Mouse (Mus musculus): Measurements from ENCODE around the gene Strip1. TPM values are rescaled to one million over a fixed set of nuclear protein-coding genes. Genes with fewer than 3 reads are reported as not detected.

The Strip1 gene
- total RNA-seq, 2 experiments from 2014 or later: 5.0 to 8.6 TPM

DNA sequence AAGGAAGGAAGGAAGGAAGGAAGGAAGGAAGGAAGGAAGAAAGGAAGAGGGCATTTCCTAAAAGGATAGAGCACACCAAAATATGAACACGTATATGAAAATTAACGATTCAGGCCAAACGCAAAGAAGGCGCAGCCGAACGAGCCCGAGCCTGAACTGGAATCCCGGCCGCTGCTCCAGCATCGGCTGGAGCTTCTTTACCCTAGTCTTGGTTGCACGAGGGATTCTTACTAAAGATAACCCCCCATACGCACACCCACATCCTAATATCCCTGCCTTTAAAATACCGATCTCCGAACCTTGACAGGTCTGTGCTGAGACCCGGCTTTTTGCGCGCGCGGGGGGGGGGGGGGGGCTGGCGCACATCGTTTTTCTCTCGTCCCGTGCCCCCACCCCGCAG lies 34.4 kb downstream of the Strip1 start:
- ATAC-seq (replicated peaks; ENCODE audit: low FRiP score, poor library complexity, severe bottlenecking): no peak

DNA sequence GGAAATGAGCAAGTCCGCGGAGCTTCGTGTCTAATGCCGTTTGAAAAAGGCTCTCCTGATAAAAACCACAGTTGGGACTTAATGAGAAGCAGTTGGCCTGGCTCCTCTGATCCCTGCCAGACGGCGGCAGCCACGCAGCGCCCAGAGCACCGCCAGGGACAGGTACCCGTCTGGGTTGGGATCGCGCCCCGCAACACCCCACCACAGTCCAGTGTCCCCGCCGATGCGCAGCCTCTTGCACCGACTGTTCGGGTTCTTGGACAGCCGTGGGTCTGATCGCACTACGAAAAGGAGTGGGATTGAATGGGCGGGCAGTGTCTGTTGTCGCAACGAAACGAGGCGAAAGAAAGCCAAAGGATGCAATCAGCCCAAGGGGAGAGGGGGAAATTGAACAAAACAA lies 34.9 kb downstream of the Strip1 start:
- no peak for ATAC-seq (replicated peaks; ENCODE audit: low FRiP score, poor library complexity, severe bottlenecking)

DNA sequence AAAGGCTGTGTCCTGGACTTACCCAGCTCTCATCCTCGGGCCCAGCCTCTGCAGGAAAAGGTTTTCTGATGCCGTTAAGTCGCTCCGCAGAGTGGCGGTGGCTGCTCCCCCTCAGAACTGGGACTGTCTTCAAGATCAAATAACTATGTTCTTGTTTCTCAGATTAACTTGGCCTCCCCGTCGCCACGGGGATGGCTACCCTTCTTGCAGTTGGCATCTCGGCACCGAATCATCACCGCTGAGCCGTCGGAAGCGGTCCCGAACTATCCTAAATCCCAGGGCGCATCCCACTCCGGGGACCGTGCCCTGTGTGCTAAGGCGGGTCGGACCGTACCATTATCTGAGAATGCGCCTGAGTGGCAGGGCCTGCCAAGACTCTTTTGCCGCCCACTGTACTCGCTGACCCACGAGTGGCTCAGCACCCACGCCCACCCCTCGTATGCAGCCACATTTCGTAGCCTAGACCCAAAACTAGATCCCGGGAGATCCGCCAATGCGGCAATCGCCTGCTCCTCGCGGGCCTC lies 35.5 kb downstream of the Strip1 start:
- 0 out of 2 replicates have a peak, but pooled peaks have one; percentile 23 for ATAC-seq (replicated peaks; ENCODE audit: low FRiP score, poor library complexity, severe bottlenecking)

DNA sequence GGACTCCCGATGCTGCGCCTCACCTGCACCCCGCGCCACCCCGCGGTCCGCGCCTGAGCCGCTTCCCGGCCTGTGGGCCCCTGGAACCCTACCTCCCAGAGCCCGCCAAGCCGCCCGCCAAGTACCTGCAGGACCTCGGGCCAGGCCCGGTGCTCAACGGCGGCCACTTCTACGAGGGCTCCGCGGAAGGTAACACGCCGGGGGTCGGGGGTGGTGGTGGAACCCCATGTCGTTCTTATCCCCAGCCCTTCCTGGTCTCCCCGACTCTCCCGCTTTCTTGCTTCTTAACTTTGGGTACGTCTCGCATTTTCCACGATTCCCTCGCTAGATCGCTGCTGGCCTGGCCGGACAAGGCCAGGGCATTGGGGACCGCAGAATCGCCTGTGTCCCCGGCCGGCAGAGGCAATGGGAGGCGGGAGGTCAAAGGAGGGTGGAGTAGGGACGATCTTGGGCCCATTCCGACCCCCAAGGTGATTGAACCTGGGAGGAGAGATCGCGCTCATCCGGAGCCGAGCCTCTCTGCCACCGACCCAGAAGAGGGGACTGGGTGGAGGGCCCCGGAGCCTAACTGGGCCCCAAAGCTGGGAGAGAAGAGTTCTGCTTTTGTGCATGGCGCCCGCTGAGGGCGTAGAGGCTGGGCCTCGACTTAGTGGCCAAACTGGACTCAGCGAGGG lies 36.1 kb downstream of the Strip1 start:
- no peak for ATAC-seq (replicated peaks; ENCODE audit: low FRiP score, poor library complexity, severe bottlenecking)

DNA sequence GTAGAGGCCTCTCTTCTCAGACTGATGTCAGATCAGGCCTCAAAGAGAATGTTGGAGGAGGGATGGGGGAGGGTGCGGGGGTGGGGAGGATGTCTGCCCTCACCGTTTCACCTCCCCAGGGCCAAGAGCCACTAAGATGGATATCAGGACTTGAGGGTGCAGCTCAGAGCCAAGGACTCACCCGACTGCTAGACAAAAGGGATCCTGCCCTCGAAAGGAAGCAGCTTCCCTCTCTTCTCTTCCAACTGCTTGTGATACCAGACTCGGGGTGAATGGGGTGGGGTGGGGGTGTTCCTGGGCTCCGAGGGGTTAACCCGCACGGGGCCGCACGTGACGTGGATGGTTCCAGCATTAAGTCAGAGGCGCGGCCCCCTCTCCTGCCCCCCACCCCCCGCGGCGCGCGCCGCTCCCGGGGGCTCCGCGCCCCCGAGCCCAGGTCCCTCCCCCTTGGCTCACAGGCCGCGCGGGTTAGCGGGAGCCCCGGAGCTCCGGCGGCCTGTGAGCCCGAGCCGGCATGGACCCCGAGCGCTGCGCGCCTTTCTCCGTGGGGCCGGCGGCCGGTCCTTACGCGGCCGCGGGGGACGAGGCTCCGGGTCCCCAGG lies 36.7 kb downstream of the Strip1 start, which contains the start of gene Alx3:
Gene Alx3 (plus strand): TSS at position 370 of the 602 bp plus-strand sequence.
- ATAC-seq (replicated peaks; ENCODE audit: low FRiP score, poor library complexity, severe bottlenecking): no peak

DNA sequence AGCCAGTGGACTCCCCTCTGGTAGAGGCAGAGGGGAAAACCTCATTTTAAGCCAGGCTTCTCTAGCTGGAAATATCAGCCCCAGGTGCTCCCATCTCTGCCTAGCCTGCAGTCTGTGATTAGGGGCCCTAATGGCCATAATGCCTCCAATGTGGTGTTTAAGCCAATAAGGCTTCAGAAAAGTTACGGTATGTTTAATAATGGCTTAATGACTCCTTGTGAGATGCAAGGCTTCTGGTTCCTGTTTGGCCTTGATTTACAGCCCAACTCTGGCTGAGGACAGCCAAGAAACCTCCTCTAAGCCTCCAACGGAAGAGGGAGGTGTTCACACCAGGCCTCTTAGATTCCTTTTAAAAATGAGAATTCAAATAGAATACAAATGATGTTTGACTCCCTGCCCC lies 37.9 kb downstream of the Strip1 start:
- ATAC-seq (replicated peaks; ENCODE audit: low FRiP score, poor library complexity, severe bottlenecking): no peak

DNA sequence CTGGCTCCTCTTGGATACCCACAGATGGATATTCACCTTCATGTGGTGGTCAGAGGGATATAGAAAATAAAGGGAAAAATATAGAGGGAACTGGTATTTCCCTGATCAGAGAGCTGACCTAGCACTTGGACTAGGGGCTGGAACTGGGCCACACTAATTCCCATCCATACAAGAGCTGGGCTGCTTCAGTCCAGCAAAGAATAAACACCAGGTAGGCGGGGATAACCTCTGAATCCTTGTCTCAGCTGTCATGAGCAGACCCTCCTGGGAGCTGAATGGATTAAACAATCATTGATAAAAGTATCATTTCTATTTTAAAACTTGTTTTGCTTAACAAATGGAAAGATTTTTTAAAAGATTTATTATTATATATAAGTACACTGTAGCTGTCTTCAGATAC lies 39.9 kb downstream of the Strip1 start:
- ATAC-seq (replicated peaks; ENCODE audit: low FRiP score, poor library complexity, severe bottlenecking): no peak

DNA sequence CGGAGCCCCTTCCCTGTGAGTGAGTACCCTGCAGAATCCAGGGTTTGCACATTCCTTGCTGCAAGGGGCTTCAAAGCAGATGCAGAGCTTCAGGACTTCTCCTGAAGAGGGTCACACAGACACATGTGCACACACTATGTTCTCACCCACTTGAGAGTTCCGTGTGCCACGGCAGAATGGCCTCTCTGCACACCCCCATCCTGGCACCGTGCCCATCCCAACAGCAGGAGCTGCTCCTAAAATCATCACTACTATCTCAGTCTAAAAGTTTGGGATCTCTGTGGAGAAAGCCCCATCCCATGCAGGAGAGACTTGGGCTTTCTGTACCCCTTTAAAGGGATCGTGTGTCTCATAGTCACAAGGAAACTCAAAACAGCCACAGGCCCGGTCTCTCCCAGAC lies 45.0 kb downstream of the Strip1 start:
- ATAC-seq (replicated peaks; ENCODE audit: low FRiP score, poor library complexity, severe bottlenecking): no peak

DNA sequence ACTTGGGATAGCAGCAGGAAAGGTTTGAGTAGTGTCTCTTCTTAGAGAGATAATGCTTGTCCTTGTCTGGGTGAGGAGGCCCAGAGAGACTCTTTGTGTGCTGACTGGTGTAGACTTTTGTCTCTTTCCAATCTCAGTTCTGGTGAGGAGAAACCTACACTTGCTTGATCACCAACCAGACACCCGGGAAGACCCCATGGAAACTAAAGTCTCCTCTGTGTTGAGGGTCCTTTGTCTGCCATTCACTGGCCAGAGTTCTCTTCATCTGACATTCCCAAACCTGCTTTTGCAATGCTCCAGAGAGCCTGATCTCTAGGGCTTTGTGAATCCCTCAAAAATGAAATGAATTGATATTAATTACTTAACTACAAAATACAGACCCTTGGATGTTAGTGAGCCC lies 47.6 kb downstream of the Strip1 start:
- no peak for ATAC-seq (replicated peaks; ENCODE audit: low FRiP score, poor library complexity, severe bottlenecking)

DNA sequence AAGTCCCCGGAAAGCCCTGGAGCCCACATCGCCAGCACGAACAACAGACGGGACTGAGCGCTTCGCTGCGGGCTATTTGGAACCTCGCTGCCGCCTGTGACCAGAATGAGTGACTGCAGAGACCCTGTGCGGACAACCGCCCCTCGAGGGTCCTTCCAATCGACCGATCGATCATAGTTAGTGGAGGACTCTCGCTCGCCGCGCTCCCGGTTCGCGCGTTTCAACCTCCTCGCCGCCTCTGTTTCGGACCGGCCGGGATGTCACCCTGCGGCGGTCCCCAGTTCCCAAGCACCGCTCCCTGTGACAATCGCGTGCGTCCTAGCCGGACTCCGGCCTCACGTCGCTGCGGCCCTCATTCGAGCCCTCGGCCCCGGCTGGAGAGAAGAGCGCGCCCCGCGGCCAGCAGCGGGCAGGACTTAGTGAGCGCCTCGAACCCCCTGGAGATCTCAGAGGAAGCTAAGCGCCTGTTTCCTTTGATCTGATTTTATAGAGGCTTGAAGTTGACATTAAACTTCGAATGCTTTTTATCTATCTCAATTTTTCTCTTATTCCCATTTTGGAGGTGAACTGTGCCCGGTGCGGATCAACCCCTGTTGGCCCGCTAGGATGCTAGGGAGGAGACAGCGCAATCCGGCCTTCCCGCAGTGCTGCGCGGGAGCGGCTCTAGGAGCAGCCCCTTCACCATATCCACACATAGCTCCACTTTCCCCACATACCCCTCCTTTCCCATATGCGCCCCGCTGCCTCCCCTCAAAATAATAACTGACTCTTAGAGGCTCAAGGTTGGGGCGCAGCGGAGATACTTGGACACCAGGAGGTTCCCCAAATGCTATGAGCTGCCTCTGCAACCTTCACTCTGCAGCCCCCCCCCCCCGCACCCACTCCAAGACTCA lies 48.4 kb downstream of the Strip1 start:
- no peak for ATAC-seq (replicated peaks; ENCODE audit: low FRiP score, poor library complexity, severe bottlenecking)

DNA sequence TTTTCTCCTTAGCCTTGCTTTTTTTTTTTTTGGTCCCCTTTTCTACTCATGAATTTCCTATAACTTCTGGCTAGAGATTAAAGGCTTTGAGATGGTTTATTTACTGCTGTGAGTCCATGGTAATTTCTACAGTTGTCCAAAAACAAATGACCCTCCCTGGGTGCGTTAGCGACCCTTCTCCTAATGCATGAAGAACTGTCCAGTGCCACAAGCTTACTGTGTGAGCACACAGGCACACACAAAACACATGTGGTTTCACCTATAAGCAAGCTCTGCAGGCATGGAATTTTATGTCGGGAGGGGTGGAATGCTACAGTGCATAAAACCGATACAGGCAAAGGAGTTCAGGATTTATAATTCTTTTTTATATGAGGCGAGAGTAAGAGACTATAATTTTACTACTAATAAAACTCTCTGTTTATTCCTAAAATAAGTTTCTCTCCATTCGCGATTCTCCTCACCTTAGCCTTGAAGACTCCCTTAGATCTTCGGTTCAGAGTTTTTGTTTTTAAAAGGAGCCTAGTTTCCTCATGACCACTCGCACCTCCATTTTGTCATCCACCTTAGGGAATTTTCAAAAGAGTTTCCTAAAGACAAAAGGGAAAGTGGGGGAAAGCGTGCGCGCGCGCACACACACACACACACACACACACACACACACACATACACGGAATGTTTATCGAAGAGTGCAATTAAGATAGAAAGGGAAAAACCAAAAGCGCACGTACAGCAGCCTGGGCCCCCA lies 49.2 kb downstream of the Strip1 start:
- no peak for ATAC-seq (replicated peaks; ENCODE audit: low FRiP score, poor library complexity, severe bottlenecking)

DNA sequence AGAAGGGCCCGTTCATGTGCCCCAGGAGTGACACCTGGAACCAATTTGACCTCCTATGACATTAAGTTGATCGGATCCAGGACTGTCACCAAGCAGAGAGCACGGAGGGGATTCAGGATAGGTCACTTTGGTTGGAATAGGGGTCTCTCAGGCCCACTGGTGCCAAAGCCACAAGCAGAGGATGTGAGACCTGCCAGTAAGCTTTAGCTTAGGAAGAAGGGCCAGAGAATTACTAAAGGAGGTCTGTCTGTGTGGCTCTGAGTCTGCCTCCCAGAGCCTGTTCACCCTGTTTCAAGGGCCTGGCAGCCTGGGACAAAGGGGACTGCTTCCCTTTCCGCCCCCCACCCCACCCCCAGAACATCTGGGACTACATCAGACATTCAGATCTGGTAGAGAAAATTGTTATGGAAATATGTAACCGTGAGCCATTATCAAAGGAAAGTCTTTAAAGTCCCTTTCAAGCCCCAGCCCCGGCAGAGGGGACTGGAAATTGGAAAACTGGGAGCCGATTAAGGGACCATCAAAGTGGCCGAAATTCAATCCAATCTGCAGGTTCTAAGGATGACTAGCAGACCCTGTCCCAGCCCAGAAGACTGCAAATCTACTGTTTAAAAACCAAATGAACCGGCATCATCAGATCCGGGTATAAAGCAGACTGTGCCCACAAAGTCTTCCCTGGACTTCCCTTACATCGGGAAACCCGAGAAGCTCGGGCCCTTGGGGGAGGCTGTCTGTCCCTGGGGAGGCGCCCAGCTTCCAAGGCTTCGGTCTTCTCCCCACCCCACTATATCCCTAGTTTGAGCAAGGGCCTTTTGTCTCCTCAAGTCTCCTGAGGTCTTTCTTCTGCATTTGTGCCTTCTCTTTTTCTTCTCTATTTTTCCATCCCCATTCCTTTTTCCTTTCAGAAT lies 50.1 kb downstream of the Strip1 start:
- ATAC-seq (replicated peaks; ENCODE audit: low FRiP score, poor library complexity, severe bottlenecking): no peak

DNA sequence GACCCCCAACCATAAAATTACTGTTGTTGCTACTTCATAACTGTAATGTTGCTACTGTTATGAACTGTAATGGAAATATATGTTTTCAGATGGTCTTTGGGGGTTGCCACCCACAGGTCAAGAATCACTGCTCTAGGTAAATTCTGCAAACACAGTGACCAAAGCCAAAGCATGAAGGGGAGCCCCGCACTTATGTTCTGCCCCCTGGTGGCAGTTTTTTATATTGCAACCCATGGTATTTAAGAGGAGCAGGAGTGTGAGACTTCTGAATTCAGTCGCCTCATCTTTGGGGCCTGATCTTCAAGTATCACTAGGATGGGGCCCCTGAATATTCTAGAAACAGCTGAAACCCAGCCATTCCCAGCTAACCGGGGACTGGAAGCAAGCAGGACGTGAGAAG lies 52.0 kb downstream of the Strip1 start:
- ATAC-seq (replicated peaks; ENCODE audit: low FRiP score, poor library complexity, severe bottlenecking): peak; percentile 69

DNA sequence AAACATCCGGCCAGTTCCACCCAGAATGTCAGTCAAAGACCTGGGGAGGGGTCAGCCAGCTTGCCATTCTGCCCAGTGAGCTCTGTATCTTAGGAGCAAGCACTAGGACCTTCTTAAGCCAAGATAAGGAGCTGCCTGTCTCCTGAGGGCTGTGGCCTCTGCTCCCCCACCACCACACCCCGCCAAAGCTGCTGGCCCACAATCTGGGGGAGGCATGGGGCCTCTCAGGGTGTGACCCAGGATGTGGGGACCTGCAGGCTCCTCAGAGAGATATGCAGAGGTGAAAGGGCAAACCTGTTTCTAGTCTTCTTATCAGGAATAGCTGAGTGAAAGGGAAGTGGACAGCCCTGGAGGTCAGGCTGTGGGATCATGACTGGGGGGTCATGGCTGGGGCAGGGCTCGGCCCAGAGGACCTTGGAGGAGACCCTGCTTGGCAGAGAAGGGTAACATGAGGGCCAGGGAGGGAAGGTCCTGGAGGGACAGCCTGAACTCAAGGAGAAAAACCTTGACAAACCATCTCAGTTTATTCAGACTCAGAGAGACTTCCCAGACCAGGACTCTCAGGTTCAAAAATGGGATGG lies 53.6 kb downstream of the Strip1 start:
- ATAC-seq (replicated peaks; ENCODE audit: low FRiP score, poor library complexity, severe bottlenecking): no peak

DNA sequence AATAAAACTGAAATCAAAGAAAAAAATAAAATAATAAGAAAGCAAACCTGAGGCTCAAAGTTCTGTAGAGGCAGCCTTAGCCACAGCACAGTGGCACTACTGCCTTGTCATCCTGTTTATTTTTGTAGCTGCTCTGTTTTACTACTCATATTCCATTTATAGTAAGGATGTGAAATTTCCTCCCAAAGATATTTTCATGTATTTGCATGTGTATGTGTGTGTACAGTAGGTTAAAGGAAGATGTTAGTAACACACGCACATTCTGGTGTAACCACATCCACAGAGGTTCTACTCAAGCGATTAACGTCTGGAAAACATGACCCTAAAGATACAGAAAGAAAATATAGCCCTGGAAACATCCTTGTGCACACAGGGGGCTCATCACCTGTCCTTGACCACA lies 54.7 kb downstream of the Strip1 start:
- ATAC-seq (replicated peaks; ENCODE audit: low FRiP score, poor library complexity, severe bottlenecking): no peak

DNA sequence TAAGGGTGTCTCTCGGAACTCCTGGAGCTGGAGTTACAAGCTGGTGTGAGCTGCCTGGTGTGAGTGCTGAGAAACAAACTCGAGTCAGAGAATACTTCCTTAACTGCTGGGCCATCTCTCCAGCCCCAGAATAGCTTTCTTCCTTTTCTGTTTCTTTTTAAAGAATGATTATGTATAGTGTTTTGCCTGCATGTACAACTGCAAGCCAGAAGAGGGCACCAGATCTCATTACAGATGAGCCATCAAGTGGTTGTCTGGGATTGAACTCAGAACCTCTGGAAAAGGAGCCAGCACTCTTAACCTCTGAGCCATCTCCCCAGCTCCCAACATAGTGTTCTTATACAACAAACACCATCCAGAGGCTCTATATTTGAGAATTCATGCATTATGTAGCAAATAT lies 60.3 kb downstream of the Strip1 start:
- ATAC-seq (replicated peaks; ENCODE audit: low FRiP score, poor library complexity, severe bottlenecking): no peak

DNA sequence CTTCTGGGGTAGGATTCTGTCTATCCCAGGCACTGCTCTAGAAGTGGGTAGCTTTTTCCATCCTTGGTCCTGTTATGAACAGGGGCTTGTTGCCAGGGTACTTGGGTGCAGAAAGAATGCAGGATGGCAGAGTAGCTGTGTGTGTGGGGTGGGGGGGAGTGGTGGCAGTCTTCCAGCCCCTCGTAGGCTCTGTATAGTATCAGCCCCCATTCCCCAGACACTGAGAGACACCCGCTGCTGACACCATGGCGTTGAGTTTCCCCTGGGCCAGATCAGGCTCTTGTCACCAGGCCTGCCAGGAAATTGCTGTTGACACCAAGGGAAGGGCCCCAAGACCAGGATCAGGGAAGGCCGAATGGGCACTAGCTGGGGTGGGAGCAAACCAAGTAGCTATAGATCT lies 62.8 kb downstream of the Strip1 start:
- no peak for ATAC-seq (replicated peaks; ENCODE audit: low FRiP score, poor library complexity, severe bottlenecking)

DNA sequence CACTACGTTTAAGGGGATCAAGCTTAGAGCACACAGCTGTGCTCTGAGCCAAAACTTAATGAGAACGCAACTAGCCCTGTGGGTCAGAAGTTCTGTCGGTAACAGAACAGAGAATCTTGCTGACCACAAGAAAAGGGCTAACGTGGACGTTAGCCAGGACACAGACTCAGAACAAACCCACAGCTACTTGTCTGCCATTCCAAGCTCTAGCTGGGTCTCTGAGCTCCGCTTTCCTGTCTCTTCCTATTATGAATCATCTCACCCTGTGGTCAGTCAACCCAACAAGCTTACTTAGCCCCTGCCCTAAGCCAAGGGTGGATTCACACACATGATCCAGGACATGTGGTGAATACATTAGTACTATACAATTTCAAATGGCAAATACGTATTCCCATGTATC lies 63.7 kb downstream of the Strip1 start:
- no peak for ATAC-seq (replicated peaks; ENCODE audit: low FRiP score, poor library complexity, severe bottlenecking)

DNA sequence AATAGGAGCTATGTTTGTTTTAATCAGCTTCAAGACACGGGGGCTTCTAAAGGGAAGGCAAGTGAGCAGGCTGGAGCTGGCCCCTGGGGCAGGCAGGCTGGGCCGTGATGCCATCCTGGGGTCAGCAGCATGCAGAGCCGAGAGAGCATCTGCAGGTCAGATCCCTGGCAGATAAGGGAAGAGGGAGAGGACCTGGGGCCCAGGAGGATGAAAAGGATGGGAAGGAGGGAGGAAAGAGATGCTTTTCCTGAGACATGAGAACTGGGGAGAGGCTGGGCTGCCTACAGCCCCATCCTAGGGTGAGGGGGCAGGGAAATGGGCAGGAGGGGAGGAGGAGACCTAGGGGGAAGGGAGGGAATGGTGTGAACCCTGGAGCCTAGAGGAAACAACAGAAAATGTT lies 66.2 kb downstream of the Strip1 start:
- ATAC-seq (replicated peaks; ENCODE audit: low FRiP score, poor library complexity, severe bottlenecking): no peak

All from erythroblast, adult 5-6 weeks (primary cell).